Mouse (Mus musculus) bone marrow macrophage, adult 2 months (primary cell): ENCODE data around the gene Slc17a3.

Source experiments
- CTCF ChIP-seq: IDR thresholded peaks from 2 replicates; pipeline ENCODE4 v1.5.1; 2012; ENCODE audit warnings: low read depth, mild to moderate bottlenecking, low read length, moderate library complexity
- POLR2A ChIP-seq: IDR thresholded peaks from 2 replicates; pipeline ENCODE4 v1.6.1; 2012; ENCODE audit warnings: mild to moderate bottlenecking, low read depth, low read length, borderline replicate concordance

DNA sequence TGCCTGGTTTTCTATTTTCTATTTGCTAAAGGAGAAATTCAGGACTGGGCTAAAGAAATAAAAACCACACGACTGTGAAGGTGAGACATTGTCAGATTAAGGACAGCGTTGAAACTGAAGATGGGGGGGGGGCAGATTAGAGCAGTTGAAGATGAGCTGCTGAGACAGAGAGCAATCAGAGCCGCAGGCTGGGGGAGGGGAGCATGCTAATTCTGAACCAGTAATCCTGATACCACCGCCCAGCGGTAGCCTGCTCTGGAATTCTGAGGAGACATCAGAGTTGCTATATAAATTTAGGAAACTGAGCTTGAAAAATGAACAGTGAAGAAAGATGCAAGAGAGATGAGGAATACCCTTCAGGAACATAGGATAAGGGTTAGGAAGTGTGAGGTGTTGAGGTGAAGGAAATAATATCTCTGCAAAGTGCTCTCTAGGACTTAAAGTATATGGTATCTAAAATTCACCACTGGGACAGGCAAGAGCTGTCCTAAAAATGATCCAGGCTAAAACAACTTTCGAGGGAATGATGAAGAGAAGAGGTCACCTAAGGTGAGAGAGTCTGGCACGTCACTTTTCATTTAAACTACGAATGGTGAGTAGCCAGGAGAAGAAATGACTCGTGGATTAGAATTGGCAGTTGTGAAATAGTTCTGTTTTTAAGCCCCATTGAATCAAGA, 53.5 kb downstream of the Slc17a3 start:
- TF ChIP-seq CTCF (no peak), POLR2A (no peak)
